Mouse (Mus musculus) kidney, postnatal 36 days (tissue): ENCODE measurements at regions not wholly inside any gene's neighbourhood (a gene's known extent, or its start where the extent isn't known, plus 50 kb on each side); places are given as distances from the start of the nearest gene placed in this dataset.
A peak's percentile ranks its signal among the peaks of the same experiment; 100 is the strongest.
"Not testable (repeated sequence)": the region's sequence is repeated elsewhere in the genome, so short reads cannot be mapped to it uniquely, and the experiment has no call there.

Source experiments
- DNase-seq, 2 experiments: peaks; one replicate each; pipeline ENCODE4 v3.0.0; 2021 to 2022; ENCODE audit warnings: mixed read lengths in 2 of 2

DNA sequence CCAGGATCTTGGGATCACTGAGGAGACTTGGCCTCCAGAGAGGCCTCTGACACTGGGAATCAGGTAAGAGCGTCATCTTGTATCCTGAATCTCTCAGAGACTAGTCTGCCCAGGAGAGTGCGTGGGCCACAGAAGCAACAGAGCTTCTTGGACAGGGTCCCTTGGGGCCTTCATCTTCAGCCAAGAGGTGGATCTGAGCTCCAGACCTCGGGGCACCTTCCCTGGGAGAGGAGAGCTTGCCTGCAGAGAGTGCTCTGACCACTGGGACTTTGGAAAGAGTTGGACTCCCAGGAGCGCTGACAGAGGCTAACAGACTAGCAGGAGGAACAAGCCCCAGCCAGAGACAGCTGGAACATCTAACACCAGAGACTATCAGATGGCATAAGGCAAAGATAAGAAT, 73.9 kb upstream of the Gm15319 start:
- peak in 1 of 2 experiments; percentile 21 for DNase-seq

- not testable (repeated sequence) for DNase-seq
Measured at GRCm38 (mm10) chr8:20433236-20433635, 70.2 kb upstream of the Gm15319 start.

DNA sequence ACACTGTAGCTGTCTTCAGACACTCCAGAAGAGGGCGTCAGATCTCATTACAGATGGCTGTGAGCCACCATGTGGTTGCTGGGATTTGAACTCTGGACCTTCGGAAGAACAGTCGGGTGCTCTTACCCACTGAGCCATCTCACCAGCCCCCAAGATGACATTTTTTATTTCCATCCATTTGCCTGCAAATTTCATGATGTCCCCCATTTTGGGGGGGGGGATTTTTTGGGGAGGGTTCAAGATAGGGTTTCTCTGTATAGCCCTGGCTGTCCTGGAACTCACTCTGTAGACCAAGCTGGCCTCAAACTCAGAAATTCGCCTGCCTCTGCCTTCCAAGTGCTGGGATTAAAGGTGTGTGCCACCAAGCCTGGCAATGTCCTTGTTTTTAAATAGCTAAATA, 66.5 kb upstream of the Gm15319 start:
- DNase-seq, result not testable (repeated sequence)

GRCm38 (mm10) chr8:20424903-20425222, 61.9 kb upstream of the Gm15319 start:
- DNase-seq, result not testable (repeated sequence)

- peak; percentile 100 for DNase-seq
Measured at GRCm38 (mm10) chr8:20424104-20424902, 61.3 kb upstream of the Gm15319 start.

DNA sequence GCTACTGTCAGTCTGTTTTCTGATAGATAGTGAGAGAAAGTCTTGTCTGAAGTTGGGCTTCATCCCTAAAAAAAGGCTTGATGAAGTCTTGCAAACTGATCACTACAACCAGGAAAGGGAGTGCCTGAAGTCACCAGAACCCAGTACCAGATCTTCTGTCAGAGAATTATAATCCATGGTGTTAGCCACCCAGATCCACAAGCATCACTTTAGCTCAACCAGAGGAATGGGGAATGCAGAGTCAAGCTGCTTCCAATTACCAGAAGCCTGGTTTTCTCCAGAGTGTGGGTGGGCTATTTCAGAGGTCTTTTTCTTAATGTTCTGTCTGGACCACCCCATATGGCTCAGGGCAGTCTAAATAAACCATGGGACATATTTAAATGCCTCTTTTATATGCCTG, 57.8 kb upstream of the Gm15319 start:
- not testable (repeated sequence) for DNase-seq
